Mouse (Mus musculus) hindbrain, embryonic 10.5 days (tissue): ENCODE measurements around the gene Map2k2. TPM values are rescaled to one million over a fixed set of nuclear protein-coding genes. Genes with fewer than 3 reads are reported as not detected.
A peak's percentile ranks its signal among the peaks of the same experiment; 100 is the strongest.

ENCODE experiments used
- DNase-seq: peaks from one replicate; pipeline ENCODE4 v3.0.0-alpha.2; 2017; ENCODE audit warnings: low spot score
- H3K27ac ChIP-seq: fragments of 300-500 bp; sonication (generic); 2 replicates; pipeline ENCODE4 v1.5.1; 2016; ENCODE audit warnings: mild to moderate bottlenecking, moderate library complexity
- H3K27me3 ChIP-seq: fragments of 300-500 bp; sonication (generic); 2 replicates; pipeline ENCODE4 v1.6.1; 2016; ENCODE audit warnings: mild to moderate bottlenecking; ENCODE audit not compliant: poor library complexity, insufficient read depth, severe bottlenecking
- H3K36me3 ChIP-seq: fragments of 300-500 bp; sonication (generic); 2 replicates; pipeline ENCODE4 v1.6.1; 2016; ENCODE audit warnings: mild to moderate bottlenecking, moderate library complexity
- H3K4me1 ChIP-seq: fragments of 300-500 bp; sonication (generic); replicated peaks from 2 replicates; pipeline ENCODE4 v1.6.1; 2016; ENCODE audit warnings: mild to moderate bottlenecking
- H3K4me3 ChIP-seq: fragments of 300-500 bp; sonication (generic); 2 replicates; pipeline ENCODE4 v1.5.1; 2016; ENCODE audit warnings: mild to moderate bottlenecking, moderate library complexity
- H3K9me3 ChIP-seq: fragments of 300-500 bp; sonication (generic); 2 replicates; pipeline ENCODE4 v1.6.1; 2016; ENCODE audit warnings: mild to moderate bottlenecking, moderate library complexity
- WGBS: fragments of 180-500 bp; shearing (Covaris S2); methylation state at CpG from one replicate; pipeline ENCODE4 v1.1.7; 2016; 5-methylcytosine and 5-hydroxymethylcytosine counted together
- polyA plus RNA-seq: library from polyadenylated mRNA; unstranded; fragments of >200 nt; fragmentation: Nextera tagmentation; extraction: Ambion mirVana; gene quantifications from 2 replicates; pipeline ENCODE4 v1.2.1, GENCODE M21; 2016

Map2k2 gene
- polyA plus RNA-seq, 1 experiment from 2014 or later, result 261 TPM

- WGBS, result 93% methylated on average over 11 of the region's 11 CpGs
- no peak for DNase-seq
- H3K27me3 ChIP-seq, result no peaks in the 10 kb centered on the region
- no peak overlapping the region for H3K4me3 ChIP-seq
- no peak overlapping the region for H3K27ac ChIP-seq
- H3K36me3 ChIP-seq, result peaks cover 100% of the 10 kb centered on the region
- H3K9me3 ChIP-seq, result no peaks in the 10 kb centered on the region
- H3K4me1 ChIP-seq, result peaks cover 10% of the 10 kb centered on the region
These were observed 27.8 kb upstream of the Map2k2 start for GRCm38 (mm10) chr10:81077916-81078315.

GRCm38 (mm10) chr10:81080008-81080655 lies 25.6 kb upstream of the Map2k2 start:
- H3K36me3 ChIP-seq, result peaks cover 85% of the 10 kb centered on the region
- no peak for DNase-seq
- H3K4me1 ChIP-seq, result peaks cover 10% of the 10 kb centered on the region
- no peaks in the 10 kb centered on the region for H3K9me3 ChIP-seq
- no peaks in the 10 kb centered on the region for H3K27me3 ChIP-seq
- no peak overlapping the region for H3K27ac ChIP-seq
- WGBS, result 95% methylated on average over 31 of the region's 31 CpGs
- H3K4me3 ChIP-seq, result no peak overlapping the region

GRCm38 (mm10) chr10:81082168-81082960 lies 23.4 kb upstream of the Map2k2 start:
- Histone ChIP-seq H3K36me3 (peaks cover 63% of the 10 kb centered on the region), H3K9me3 (no peaks in the 10 kb centered on the region), H3K4me3 (no peak overlapping the region), H3K27ac (peak overlapping the region; percentile 23; the same call in 1 of the 2 replicates), H3K27me3 (no peaks in the 10 kb centered on the region), H3K4me1 (peaks cover 7% of the 10 kb centered on the region; the same call in 1 of the 2 replicates)
- WGBS, result 82% methylated on average over 7 of the region's 7 CpGs
- DNase-seq, result peak; percentile 68

- DNase-seq, result no peak
- no peaks in the 10 kb centered on the region for H3K27me3 ChIP-seq
- peaks cover 16% of the 10 kb centered on the region for H3K36me3 ChIP-seq
- H3K4me1 ChIP-seq, result peaks cover 14% of the 10 kb centered on the region
- H3K9me3 ChIP-seq, result no peaks in the 10 kb centered on the region
- no peak overlapping the region for H3K27ac ChIP-seq
- 41% methylated on average over 2 of the region's 2 CpGs for WGBS
- H3K4me3 ChIP-seq, result no peak overlapping the region
These were observed 18.7 kb upstream of the Map2k2 start for GRCm38 (mm10) chr10:81087021-81087420.

- no peaks in the 10 kb centered on the region for H3K36me3 ChIP-seq
- no peak overlapping the region for H3K4me3 ChIP-seq
- no peaks in the 10 kb centered on the region for H3K27me3 ChIP-seq
- H3K27ac ChIP-seq, result no peak overlapping the region
- WGBS, result 61% methylated on average over 2 of the region's 2 CpGs
- peak; percentile 34 for DNase-seq
- no peaks in the 10 kb centered on the region for H3K9me3 ChIP-seq
- peaks cover 17% of the 10 kb centered on the region for H3K4me1 ChIP-seq
These were observed 16.5 kb upstream of the Map2k2 start for GRCm38 (mm10) chr10:81089216-81089615.

- Histone ChIP-seq H3K36me3 (no peaks in the 10 kb centered on the region), H3K4me3 (no peak overlapping the region), H3K27me3 (no peaks in the 10 kb centered on the region), H3K27ac (no peak overlapping the region), H3K9me3 (no peaks in the 10 kb centered on the region), H3K4me1 (peaks cover 17% of the 10 kb centered on the region)
- 83% methylated on average over 7 of the region's 7 CpGs for WGBS
- DNase-seq, result no peak
These were observed 15.1 kb upstream of the Map2k2 start for GRCm38 (mm10) chr10:81090621-81091020.

- Histone ChIP-seq H3K4me1 (peaks cover 17% of the 10 kb centered on the region), H3K4me3 (no peak overlapping the region), H3K27me3 (no peaks in the 10 kb centered on the region), H3K9me3 (0 out of 2 replicates have a peak, but pooled peaks cover 3% of the 10 kb centered on the region), H3K27ac (no peak overlapping the region), H3K36me3 (no peaks in the 10 kb centered on the region)
- DNase-seq, result no peak
- 56% methylated on average over 22 of the region's 22 CpGs for WGBS
These were observed 13.1 kb upstream of the Map2k2 start for GRCm38 (mm10) chr10:81092465-81093250.

GRCm38 (mm10) chr10:81094931-81095678 lies 10.6 kb upstream of the Map2k2 start:
- Histone ChIP-seq H3K9me3 (0 out of 2 replicates have a peak, but pooled peaks cover 3% of the 10 kb centered on the region), H3K27me3 (no peaks in the 10 kb centered on the region), H3K36me3 (no peaks in the 10 kb centered on the region), H3K27ac (no peak overlapping the region), H3K4me1 (peaks cover 5% of the 10 kb centered on the region), H3K4me3 (no peak overlapping the region)
- no peak for DNase-seq
- 62% methylated on average over 9 of the region's 9 CpGs for WGBS

- under 1% methylated on average over 35 of the region's 35 CpGs for WGBS
- no peaks in the 10 kb centered on the region for H3K27me3 ChIP-seq
- H3K4me1 ChIP-seq, result peaks cover 22% of the 10 kb centered on the region
- peak overlapping the region; percentile 73 for H3K4me3 ChIP-seq
- peaks cover 41% of the 10 kb centered on the region for H3K36me3 ChIP-seq
- peak; percentile 93 for DNase-seq
- peak overlapping the region; percentile 97 for H3K27ac ChIP-seq
- H3K9me3 ChIP-seq, result no peaks in the 10 kb centered on the region
These were observed 502 bp downstream of the Map2k2 start for GRCm38 (mm10) chr10:81106113-81106721.

- WGBS, result 94% methylated on average over 6 of the region's 6 CpGs
- no peak overlapping the region for H3K4me3 ChIP-seq
- no peaks in the 10 kb centered on the region for H3K4me1 ChIP-seq
- no peak overlapping the region for H3K27ac ChIP-seq
- peaks cover 97% of the 10 kb centered on the region for H3K36me3 ChIP-seq
- no peaks in the 10 kb centered on the region for H3K9me3 ChIP-seq
- no peaks in the 10 kb centered on the region for H3K27me3 ChIP-seq
- no peak for DNase-seq
These were observed 7.2 kb downstream of the Map2k2 start for GRCm38 (mm10) chr10:81112946-81113345.

GRCm38 (mm10) chr10:81119625-81120024 lies 13.9 kb downstream of the Map2k2 start:
- Histone ChIP-seq H3K36me3 (peaks cover 98% of the 10 kb centered on the region), H3K9me3 (no peaks in the 10 kb centered on the region), H3K4me3 (no peak overlapping the region), H3K27me3 (no peaks in the 10 kb centered on the region), H3K4me1 (no peaks in the 10 kb centered on the region), H3K27ac (no peak overlapping the region)
- 97% methylated on average over 10 of the region's 10 CpGs for WGBS
- no peak for DNase-seq

GRCm38 (mm10) chr10:81120650-81121049 lies 14.9 kb downstream of the Map2k2 start:
- 87% methylated on average over 7 of the region's 7 CpGs for WGBS
- H3K27ac ChIP-seq, result no peak overlapping the region
- H3K4me3 ChIP-seq, result no peak overlapping the region
- H3K9me3 ChIP-seq, result no peaks in the 10 kb centered on the region
- DNase-seq, result no peak
- no peaks in the 10 kb centered on the region for H3K27me3 ChIP-seq
- no peaks in the 10 kb centered on the region for H3K4me1 ChIP-seq
- peaks cover 91% of the 10 kb centered on the region for H3K36me3 ChIP-seq
